Mouse (Mus musculus) stomach, embryonic 14.5 days (tissue): ENCODE data around the gene Rab3il1. TPM values are rescaled to one million over a fixed set of nuclear protein-coding genes. Genes with fewer than 3 reads are reported as not detected.

Source experiments
- ATAC-seq: fragments of 200-750 bp; cut with Nextera tagmentation; 2 replicates; pipeline ENCODE4 v1.8.0; 2017; ENCODE audit warnings: low read depth, moderate TSS enrichment; ENCODE audit not compliant: insufficient number of reproducible peaks, insufficient read depth, low FRiP score
- H3K27ac ChIP-seq: fragments of 300-500 bp; sonication (generic); 2 replicates; pipeline ENCODE4 v1.5.1; 2014; ENCODE audit warnings: mild to moderate bottlenecking, low read length, moderate library complexity, mixed read lengths
- H3K27me3 ChIP-seq: fragments of 300-500 bp; sonication (generic); 2 replicates; pipeline ENCODE4 v1.6.1; 2014; ENCODE audit warnings: low read length, control low read depth, mixed read lengths; ENCODE audit not compliant: control insufficient read depth, insufficient read depth
- H3K36me3 ChIP-seq: fragments of 300-500 bp; sonication (generic); 2 replicates; pipeline ENCODE4 v1.6.1; 2014; ENCODE audit warnings: mild to moderate bottlenecking, control low read depth, low read length, moderate library complexity, mixed read lengths; ENCODE audit not compliant: control insufficient read depth, insufficient read depth
- H3K4me1 ChIP-seq: fragments of 300-500 bp; sonication (generic); 2 replicates; pipeline ENCODE4 v1.6.1; 2014; ENCODE audit warnings: low read length, control low read depth, mixed read lengths; ENCODE audit not compliant: control insufficient read depth, insufficient read depth
- H3K4me2 ChIP-seq: fragments of 300-500 bp; sonication (generic); replicated peaks from 2 replicates; pipeline ENCODE4 v1.6.1; 2014; ENCODE audit warnings: low read depth, low read length, control low read depth
- H3K4me3 ChIP-seq: fragments of 300-500 bp; sonication (generic); 2 replicates; pipeline ENCODE4 v1.5.1; 2014; ENCODE audit warnings: low read depth, low read length, control low read depth
- H3K9ac ChIP-seq: fragments of 300-500 bp; sonication (generic); replicated peaks from 2 replicates; pipeline ENCODE4 v1.6.1; 2014; ENCODE audit warnings: low read depth, mild to moderate bottlenecking, control low read depth, low read length, moderate library complexity, mixed read lengths
- H3K9me3 ChIP-seq: fragments of 300-500 bp; sonication (generic); 2 replicates; pipeline ENCODE4 v1.6.1; 2016; ENCODE audit warnings: low read depth, low read length, control low read depth; ENCODE audit not compliant: control insufficient read depth
- WGBS: fragments of 180-500 bp; shearing (Covaris S2); extraction: QIAGEN DNeasy Blood & Tissue Kit; methylation state at CpG from one replicate; pipeline ENCODE4 v1.1.7; 2014; 5-methylcytosine and 5-hydroxymethylcytosine counted together
- polyA plus RNA-seq: library from polyadenylated mRNA; unstranded; fragments of >200 nt; fragmentation: Nextera tagmentation; extraction: Ambion mirVana; gene quantifications from 2 replicates; pipeline ENCODE4 v1.2.1, GENCODE M21; 2014

Rab3il1 gene
- polyA plus RNA-seq, 1 experiment from 2014 or later, result 28.6 TPM

DNA sequence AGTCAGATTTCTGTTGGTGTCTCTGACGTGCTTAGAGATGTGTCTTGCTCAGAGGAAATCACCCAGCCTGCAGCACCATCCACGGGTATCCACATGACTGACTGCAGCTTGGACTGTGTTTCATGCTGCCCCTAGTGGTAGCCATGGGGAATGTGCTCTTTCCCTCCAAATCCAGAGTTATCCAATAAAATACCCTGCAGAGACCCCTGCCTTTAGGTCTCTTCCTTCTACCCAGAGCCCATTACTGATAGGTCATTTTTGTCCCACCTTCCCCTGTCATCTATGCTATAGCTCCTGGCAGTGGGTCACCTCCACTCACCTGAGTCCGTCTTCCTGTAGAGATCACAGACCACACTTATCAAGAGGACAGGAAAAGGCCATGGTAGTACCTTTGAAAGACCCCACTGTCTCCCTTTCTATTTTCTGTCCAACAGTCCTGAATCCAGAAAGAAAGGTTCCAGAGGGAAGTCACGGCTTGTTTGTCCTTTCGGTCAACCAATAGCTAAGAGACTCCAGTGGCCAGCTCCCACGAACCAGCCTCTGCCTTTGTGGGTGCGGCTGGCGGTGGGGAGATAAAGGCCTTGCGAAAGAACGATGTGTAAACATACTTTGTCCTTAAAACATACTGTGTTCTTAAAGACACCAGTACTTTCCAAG is 58.6 kb downstream of the Rab3il1 start:
- H3K4me3 ChIP-seq, result no peak overlapping the region

DNA sequence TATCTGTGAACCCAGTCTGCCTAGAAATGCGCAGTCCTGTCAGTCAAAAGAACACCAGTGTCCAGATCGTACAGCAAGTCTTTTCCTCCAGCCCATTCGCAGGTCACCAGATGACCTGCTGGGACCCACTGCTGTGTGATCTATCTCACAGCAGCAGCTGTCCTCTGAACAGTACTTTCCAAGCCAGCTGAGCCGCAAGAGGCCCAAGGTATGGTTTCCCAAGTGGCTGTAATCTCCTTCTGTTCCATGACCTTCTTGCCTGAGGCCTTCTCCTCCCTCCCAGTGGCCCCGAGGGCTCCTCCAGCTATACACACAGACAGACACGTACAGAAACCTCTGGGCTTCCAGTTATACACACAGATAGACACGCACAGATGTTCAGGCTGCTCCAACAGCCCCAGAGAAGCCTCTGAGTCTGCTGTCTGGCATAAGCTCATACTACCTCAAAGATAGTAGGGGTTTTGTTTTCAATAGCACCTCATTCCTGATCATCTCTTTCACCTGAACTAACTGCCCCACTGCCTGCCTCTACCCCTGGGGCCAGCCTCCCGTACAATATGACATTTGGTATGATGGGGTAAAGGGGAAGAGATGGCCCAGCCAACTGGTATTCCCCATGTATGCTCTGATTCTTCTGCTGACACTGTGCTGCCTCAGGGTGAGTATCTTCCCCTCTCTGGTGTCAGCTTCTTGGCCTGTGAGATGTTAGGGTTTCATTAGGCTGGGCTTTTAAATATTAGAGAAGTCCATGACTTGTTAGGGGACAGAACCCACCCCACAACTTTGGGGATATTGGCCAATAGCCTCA is 59.5 kb downstream of the Rab3il1 start:
- H3K27ac ChIP-seq, result peak overlapping the region; percentile 44; the same call in 1 of the 2 replicates
- no peak for ATAC-seq
- H3K9ac ChIP-seq, result no peak overlapping the region
- WGBS, result 58% methylated on average over 8 of the region's 8 CpGs
- H3K27me3 ChIP-seq, result no peaks in the 10 kb centered on the region
- H3K4me3 ChIP-seq, result no peak overlapping the region
- peaks cover 45% of the 10 kb centered on the region for H3K36me3 ChIP-seq
- no peak overlapping the region for H3K4me2 ChIP-seq
- no peaks in the 10 kb centered on the region for H3K9me3 ChIP-seq
- no peaks in the 10 kb centered on the region; the same call in 1 of the 2 replicates for H3K4me1 ChIP-seq

More for the DNA sequence above, 58.6 kb downstream of the Rab3il1 start:
- Histone ChIP-seq H3K4me2 (0 out of 2 replicates have a peak overlapping the region, but pooled peaks have one; percentile 7), H3K4me1 (no peaks in the 10 kb centered on the region; the same call in 1 of the 2 replicates), H3K27me3 (no peaks in the 10 kb centered on the region), H3K27ac (peak overlapping the region; percentile 62; the same call in 1 of the 2 replicates), H3K36me3 (peaks cover 43% of the 10 kb centered on the region), H3K9me3 (no peaks in the 10 kb centered on the region), H3K9ac (no peak overlapping the region)
- peak; percentile 61 for ATAC-seq
- 32% methylated on average over 10 of the region's 10 CpGs for WGBS

DNA sequence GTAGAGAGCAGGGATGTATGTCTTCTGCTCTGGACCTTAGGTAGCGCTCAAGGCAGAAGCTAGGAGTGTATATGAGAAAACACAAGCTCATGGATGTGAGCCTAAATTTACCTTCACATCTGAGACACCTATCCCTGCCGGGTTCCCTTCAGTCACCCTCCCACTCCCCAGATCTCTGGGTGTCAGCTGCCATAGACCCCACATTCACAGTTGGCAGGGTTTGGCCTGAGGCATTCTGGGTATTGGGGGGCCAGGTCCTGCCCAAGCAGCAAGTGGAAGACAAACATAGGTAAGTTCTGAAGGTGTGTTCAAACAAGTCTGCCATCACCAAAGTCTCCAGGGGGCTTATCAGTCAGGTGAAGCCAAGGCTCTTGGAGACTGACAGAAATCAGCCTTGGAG is 60.2 kb downstream of the Rab3il1 start:
- H3K9ac ChIP-seq, result no peak overlapping the region
- H3K27ac ChIP-seq, result no peak overlapping the region
- no peak overlapping the region for H3K4me3 ChIP-seq
- peaks cover 51% of the 10 kb centered on the region for H3K36me3 ChIP-seq
- H3K9me3 ChIP-seq, result no peaks in the 10 kb centered on the region
- no peaks in the 10 kb centered on the region for H3K27me3 ChIP-seq
- ATAC-seq, result no peak
- WGBS, result 91% methylated on average over 2 of the region's 2 CpGs
- H3K4me2 ChIP-seq, result no peak overlapping the region
- H3K4me1 ChIP-seq, result no peaks in the 10 kb centered on the region; the same call in 1 of the 2 replicates

DNA sequence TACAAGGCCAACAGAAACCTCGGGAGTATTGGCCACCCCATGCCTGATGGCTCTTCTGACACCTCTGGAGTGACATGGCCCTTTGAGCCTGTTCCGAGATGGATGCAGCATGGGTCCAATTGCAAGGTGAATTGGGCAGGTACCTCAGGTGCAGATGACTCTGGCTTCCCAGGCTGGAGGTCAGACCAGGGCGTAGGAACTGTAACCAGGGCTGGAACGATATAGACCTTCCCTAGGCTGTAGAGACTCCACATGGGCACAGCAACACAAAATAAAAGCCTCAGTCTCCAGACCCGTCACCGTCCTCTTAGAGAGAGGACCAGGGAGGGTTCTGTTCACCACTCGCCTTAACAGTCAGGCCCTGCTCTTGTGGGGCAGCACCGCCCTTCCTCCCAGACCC is 60.8 kb downstream of the Rab3il1 start:
- 84% methylated on average over 8 of the region's 8 CpGs for WGBS
- peaks cover 57% of the 10 kb centered on the region for H3K36me3 ChIP-seq
- H3K27me3 ChIP-seq, result no peaks in the 10 kb centered on the region
- no peak overlapping the region for H3K4me3 ChIP-seq
- H3K9ac ChIP-seq, result no peak overlapping the region
- no peaks in the 10 kb centered on the region; the same call in 1 of the 2 replicates for H3K4me1 ChIP-seq
- H3K4me2 ChIP-seq, result no peak overlapping the region
- H3K9me3 ChIP-seq, result no peaks in the 10 kb centered on the region
- no peak overlapping the region for H3K27ac ChIP-seq
- ATAC-seq, result no peak

DNA sequence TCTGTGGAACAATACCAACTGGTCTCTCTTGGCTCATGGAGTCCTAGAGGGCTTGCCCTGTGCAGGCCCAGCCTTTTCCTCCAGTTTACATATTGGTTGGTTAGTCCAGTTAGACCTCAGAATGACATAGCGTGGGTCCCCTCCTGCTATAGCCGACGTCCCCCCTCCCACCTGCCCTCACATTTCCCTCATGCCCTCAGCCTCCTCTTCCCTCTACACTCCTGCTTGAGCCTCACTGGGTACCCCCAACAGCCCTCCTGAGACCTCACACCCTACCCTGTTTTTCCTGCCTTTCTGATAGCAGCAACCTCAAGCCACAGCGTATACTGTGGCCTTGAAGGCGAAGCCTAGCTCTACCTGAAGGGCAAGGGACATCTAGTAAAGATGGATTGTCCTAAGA is 61.4 kb downstream of the Rab3il1 start:
- 86% methylated on average over 5 of the region's 5 CpGs for WGBS
- H3K4me2 ChIP-seq, result no peak overlapping the region
- no peaks in the 10 kb centered on the region for H3K27me3 ChIP-seq
- H3K4me1 ChIP-seq, result no peaks in the 10 kb centered on the region
- H3K9me3 ChIP-seq, result no peaks in the 10 kb centered on the region
- H3K36me3 ChIP-seq, result peaks cover 62% of the 10 kb centered on the region
- H3K9ac ChIP-seq, result no peak overlapping the region
- no peak overlapping the region for H3K27ac ChIP-seq
- no peak for ATAC-seq
- H3K4me3 ChIP-seq, result no peak overlapping the region

DNA sequence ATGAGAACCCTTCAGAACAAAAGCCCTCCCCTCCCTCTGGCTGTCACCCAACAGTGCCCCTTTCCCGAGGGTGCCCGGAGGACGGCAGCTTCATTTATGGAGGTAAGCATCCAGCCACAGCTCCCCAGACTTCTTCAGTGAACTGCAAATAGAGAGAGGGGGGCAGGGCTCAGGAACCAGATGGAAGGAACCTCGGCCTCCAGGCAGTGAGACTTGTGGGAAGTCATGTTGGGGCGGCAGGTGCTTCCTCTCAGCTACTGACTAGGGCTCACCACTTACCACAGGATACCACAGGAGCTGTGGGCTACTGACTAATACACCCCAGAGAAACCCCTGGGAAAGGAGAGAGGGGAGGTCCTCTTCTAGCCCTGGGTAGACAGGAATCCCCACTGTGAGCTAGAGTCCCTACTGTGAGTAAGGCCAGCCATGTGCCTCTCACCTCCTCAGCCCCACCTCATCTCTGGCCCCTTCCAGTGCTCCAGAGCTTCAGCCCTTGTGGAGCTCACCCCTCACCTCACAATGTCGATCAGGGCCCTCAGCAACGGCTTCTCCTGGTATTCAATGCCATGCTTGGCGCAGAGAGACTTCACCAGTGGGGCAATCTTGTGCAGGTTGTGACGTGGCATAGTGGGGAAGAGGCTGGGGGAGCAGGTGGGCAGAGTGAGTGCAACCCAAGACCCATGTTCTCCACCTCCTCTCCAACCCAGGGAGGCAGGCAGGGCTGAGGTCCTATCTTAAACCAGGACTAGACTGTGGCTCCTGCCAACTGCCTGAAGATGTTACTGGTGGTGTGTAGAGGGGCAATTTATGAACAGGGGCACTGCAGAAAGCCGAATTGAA is 62.9 kb downstream of the Rab3il1 start:
- no peak for ATAC-seq
- Histone ChIP-seq H3K9me3 (no peaks in the 10 kb centered on the region), H3K36me3 (peaks cover 60% of the 10 kb centered on the region), H3K27ac (no peak overlapping the region), H3K4me2 (no peak overlapping the region), H3K4me3 (no peak overlapping the region), H3K27me3 (no peaks in the 10 kb centered on the region), H3K4me1 (no peaks in the 10 kb centered on the region), H3K9ac (no peak overlapping the region)
- whole genome bisulfite sequencing, result 84% methylated on average over 10 of the region's 10 CpGs

DNA sequence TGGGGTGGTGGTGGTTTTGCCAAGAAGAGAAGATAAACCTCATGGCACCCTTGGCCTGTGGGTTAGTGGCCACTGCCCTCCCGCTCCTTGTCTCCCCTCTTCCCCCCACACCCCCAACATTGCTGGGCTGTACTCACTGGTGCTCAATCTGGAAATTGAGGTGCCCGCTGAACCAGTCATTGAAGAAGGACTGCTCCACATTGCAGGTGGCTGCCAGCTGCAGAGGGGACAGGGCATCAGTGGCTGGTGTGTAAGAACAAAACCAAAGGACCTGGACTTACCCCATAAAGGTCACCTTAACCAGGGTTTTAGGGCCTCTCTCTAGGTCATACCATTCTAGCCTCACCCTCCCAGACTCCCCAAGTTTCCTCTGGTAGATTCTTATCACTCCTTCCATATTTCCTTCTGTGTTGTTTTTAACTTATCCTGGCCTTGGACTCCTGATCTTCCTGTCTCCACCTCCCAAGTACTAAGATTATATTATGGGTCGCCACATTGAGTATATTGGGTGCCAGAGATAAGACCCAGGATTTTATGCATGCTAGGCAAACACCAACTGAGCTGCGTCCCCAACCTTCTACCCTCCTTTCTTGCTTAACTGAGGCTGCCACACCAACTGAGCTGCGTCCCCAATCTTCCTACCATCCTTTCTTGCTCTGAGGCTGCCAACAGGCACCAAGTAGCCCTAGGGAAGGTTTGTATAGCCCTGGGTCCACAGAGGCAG is 64.2 kb downstream of the Rab3il1 start:
- H3K9me3 ChIP-seq, result no peaks in the 10 kb centered on the region
- no peak overlapping the region for H3K4me2 ChIP-seq
- no peak overlapping the region for H3K9ac ChIP-seq
- peaks cover 71% of the 10 kb centered on the region for H3K36me3 ChIP-seq
- H3K27ac ChIP-seq, result no peak overlapping the region
- no peaks in the 10 kb centered on the region for H3K27me3 ChIP-seq
- no peaks in the 10 kb centered on the region for H3K4me1 ChIP-seq
- 94% methylated on average over 5 of the region's 5 CpGs for WGBS
- no peak for ATAC-seq
- no peak overlapping the region for H3K4me3 ChIP-seq

DNA sequence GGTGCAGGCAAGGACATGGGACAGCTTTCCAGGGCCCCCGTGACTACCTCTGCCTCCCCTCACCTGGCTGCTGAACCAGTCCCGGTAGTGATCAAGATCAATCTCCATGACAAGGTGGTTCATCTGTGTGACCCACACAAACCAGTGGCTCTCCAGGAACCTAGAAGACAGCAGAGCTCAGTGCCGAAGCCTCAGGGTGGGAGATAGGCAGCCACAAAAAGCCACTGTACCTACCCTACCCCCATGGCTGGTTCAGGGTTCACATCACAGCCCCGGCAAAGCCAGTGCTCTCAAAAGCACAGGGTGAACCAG is 64.7 kb downstream of the Rab3il1 start:
- ATAC-seq, result no peak
- no peak overlapping the region for H3K4me2 ChIP-seq
- 88% methylated on average over 4 of the region's 4 CpGs for WGBS

More for the DNA sequence above, 64.7 kb downstream of the Rab3il1 start:
- Histone ChIP-seq H3K27me3 (no peaks in the 10 kb centered on the region), H3K4me1 (no peaks in the 10 kb centered on the region), H3K27ac (no peak overlapping the region), H3K9me3 (no peaks in the 10 kb centered on the region), H3K4me3 (no peak overlapping the region), H3K36me3 (peaks cover 74% of the 10 kb centered on the region), H3K9ac (no peak overlapping the region)
